Mouse (Mus musculus): ENCODE measurements around the gene Reep3. TPM values are rescaled to one million over a fixed set of nuclear protein-coding genes. Genes with fewer than 3 reads are reported as not detected.

Gene Reep3
- polyA plus RNA-seq, 1 experiment from 2014 or later, result 35.1 TPM

- Histone ChIP-seq H3K4me1 (replicated peaks) (peaks cover 6% of the 10 kb centered on the region; the same call in 1 of the 2 replicates), H3K27ac (no peak overlapping the region)
- 85% methylated on average over 8 of the region's 8 CpGs for WGBS
Observed at GRCm38 (mm10) chr10:66960136-66960535, 136.6 kb downstream of the Reep3 start.

More at GRCm38 (mm10) chr10:66960136-66960535, 136.6 kb downstream of the Reep3 start:
- H3K27me3 ChIP-seq (ENCODE audit: insufficient read depth, poor library complexity, severe bottlenecking), result no peaks in the 10 kb centered on the region
- no peak overlapping the region for H3K4me3 ChIP-seq
- H3K9me3 ChIP-seq, result no peaks in the 10 kb centered on the region
- DNase-seq (ENCODE audit: low spot score), result no peak
- no peaks in the 10 kb centered on the region for H3K36me3 ChIP-seq

Other genes with a start within 250 kb of the Reep3 start
- gene Jmjd1c, start 820 bp downstream of the Reep3 start, polyA plus RNA-seq (2016; fragmentation: Nextera tagmentation; extraction: Ambion mirVana), result 32.7 and 36.7 TPM in 2 replicates
- 36.9 and 41.2 TPM in 2 replicates for gene Nrbf2, start 188.4 kb upstream of the Reep3 start, polyA plus RNA-seq (2016; fragmentation: Nextera tagmentation; extraction: Ambion mirVana)

All from hindbrain, embryonic 10.5 days (tissue).